ENCODE assay signal across 15 mouse cellular contexts in the genomic region with DNA sequence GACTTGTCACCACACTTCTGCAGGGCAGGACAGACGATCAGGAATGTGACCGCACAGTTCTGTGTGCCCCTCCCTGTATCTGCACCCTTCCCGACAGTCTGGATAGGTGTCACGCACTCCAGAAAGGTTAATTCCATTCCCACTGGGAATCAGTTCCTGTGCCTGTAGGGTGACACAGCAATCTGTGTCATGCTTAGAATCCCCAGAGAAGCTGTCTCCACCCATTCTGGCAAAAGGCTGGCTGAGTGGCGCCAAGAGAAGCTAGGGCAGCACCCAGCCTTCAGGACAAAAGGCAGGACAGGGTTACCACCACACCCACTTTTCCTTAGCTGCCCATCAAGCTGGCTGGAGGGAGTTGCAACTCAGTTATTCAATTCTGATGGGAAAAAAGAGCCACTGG. TPM values are rescaled to one million over a fixed set of nuclear protein-coding genes. Genes with fewer than 3 reads are reported as not detected.
DNase-seq lines count a peak whose midpoint lies in the region; ATAC-seq lines count a peak whose summit lies in the region.
"Had no signal": no experiment of that assay in that cellular context is flagged by ENCODE, and none has a peak within 500 bp of the region (broad histone marks: within the 10 kb centered on the region; RNA-seq: fewer than 3 reads in every experiment).

No protein-coding gene starts in this region.

- peaks cover 4% of the 10 kb centered on the region for H3K27me3 ChIP-seq in kidney, embryonic 14.5 days (ENCODE audit: control insufficient read depth, insufficient read depth, low read length)

- 58% methylated on average over 5 of the region's 5 CpGs for WGBS in kidney, embryonic 14.5 days

- no peaks in the 10 kb centered on the region for H3K36me3 ChIP-seq in kidney, embryonic 14.5 days (ENCODE audit: control insufficient read depth, insufficient read depth, low read length)
- H3K36me3 ChIP-seq: embryonic facial prominence, embryonic 10.5 days; liver, embryonic 12.5 days; midbrain, embryonic 15.5 days had no signal

- no peak for ATAC-seq in kidney, embryonic 14.5 days (ENCODE audit: low FRiP score, low TSS enrichment)
- ATAC-seq: hindbrain, postnatal 0 days; liver, embryonic 12.5 days; midbrain, embryonic 15.5 days had no signal

- H3K9ac ChIP-seq in kidney, embryonic 14.5 days (ENCODE audit: low read depth, low read length), result no peak overlapping the region
- H3K9ac ChIP-seq: liver, embryonic 12.5 days; midbrain, embryonic 15.5 days had no signal

- H3K9me3 ChIP-seq in kidney, embryonic 14.5 days (ENCODE audit: control insufficient read depth, low read length), result no peaks in the 10 kb centered on the region
- H3K9me3 ChIP-seq: embryonic facial prominence, embryonic 10.5 days; liver, embryonic 12.5 days; midbrain, embryonic 15.5 days had no signal

- peak; percentile 52 for DNase-seq in adrenal gland, adult 2 months
- no peak for DNase-seq in adrenal gland, adult 18-20 months (ENCODE audit: low spot score in 2 of 2)
- DNase-seq in kidney, adult 9 months, result peak; percentile 75
- peak; percentile 49 for DNase-seq in adrenal gland, postnatal 14 days
- DNase-seq in lung, postnatal 25 days (ENCODE audit: low spot score), result peak; percentile 36
- no peak for DNase-seq in left cerebral cortex, adult 9 months (ENCODE audit: low spot score in 2 of 2)
- no peak for DNase-seq in spleen, postnatal 14 days (ENCODE audit: low spot score in 2 of 2)
- DNase-seq: cerebellum, postnatal 25 days; gastrocnemius, postnatal 10 days; right cerebral cortex, postnatal 25 days had no signal

- H3K4me2 ChIP-seq in kidney, embryonic 14.5 days (replicated peaks; ENCODE audit: low read depth, low read length), result no peak overlapping the region
- H3K4me2 ChIP-seq: liver, embryonic 12.5 days; midbrain, embryonic 15.5 days had no signal

- H3K4me1 ChIP-seq in kidney, embryonic 14.5 days (ENCODE audit: control insufficient read depth, insufficient read depth, low read length), result no peaks in the 10 kb centered on the region
- H3K4me1 ChIP-seq: embryonic facial prominence, embryonic 10.5 days; liver, embryonic 12.5 days; midbrain, embryonic 15.5 days had no signal

- H3K27ac ChIP-seq in kidney, embryonic 14.5 days (ENCODE audit: low read depth, low read length), result no peak overlapping the region
- H3K27ac ChIP-seq: embryonic facial prominence, embryonic 10.5 days; hindbrain, postnatal 0 days; liver, embryonic 12.5 days; midbrain, embryonic 15.5 days had no signal

- no peak overlapping the region for H3K4me3 ChIP-seq in kidney, embryonic 14.5 days (ENCODE audit: low read length)
- H3K4me3 ChIP-seq: embryonic facial prominence, embryonic 10.5 days; liver, embryonic 12.5 days; midbrain, embryonic 15.5 days had no signal

RNA-seq across cellular contexts. Expression of gene Mal, which starts 6.6 kb away (rescaled TPM):
- total RNA-seq in adrenal gland, adult 2 months (2021), result 1 to 10 TPM; 5.9 to 8.1 TPM
- polyA plus RNA-seq in adrenal gland, adult 2 months (2012; rRNA removed), result 1.9 and 2.9 TPM in 2 replicates
- 1 to 10 TPM; 7.8 to 9.4 TPM for total RNA-seq in adrenal gland, adult 18-20 months (2021)
- polyA plus RNA-seq in kidney, embryonic 14.5 days (2014; fragmentation: Nextera tagmentation; extraction: Ambion mirVana), result 21.4 and 33.2 TPM in 2 replicates
- total RNA-seq in adrenal gland, postnatal 14 days (2021), result 5.9 and 6.0 TPM in 2 replicates
- polyA plus RNA-seq: liver, embryonic 12.5 days had no signal

Comparison
In these comparisons a context has a peak if more than half of its experiments do, and no peak if none do; other contexts are left out.
1. DNase-seq: peak in adrenal gland, adult 2 months (single experiment), kidney, adult 9 months (single experiment), adrenal gland, postnatal 14 days (single experiment) and lung, postnatal 25 days (single experiment); none in adrenal gland, adult 18-20 months (0 of 2), left cerebral cortex, adult 9 months (0 of 2) and spleen, postnatal 14 days (0 of 2).